Comparison of ENCODE assay signal across 8 mouse cellular contexts in the genomic region with DNA sequence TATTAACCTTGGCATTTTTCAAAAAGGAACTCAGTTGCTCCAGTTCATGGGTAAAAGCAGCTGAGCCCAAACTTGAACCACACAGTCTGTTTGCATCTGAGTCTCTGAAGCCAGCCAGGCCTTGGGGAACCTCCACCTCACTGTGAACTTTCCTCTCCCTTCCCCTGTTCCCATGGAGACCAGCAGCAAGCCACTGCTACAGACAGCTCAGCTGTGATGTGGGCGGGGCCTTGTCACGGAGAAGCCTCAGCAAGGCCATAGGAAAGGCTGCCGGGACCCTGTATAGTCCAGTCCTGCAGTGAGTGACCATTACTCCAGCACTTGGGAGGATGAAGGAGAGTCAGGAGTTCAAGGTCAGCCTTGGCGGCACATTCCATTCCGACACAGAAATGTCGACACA. TPM values are rescaled to one million over a fixed set of nuclear protein-coding genes. Genes with fewer than 3 reads are reported as not detected.
A peak's percentile ranks its signal among the peaks of the same experiment; 100 is the strongest.
DNase-seq lines count a peak whose midpoint lies in the region; ATAC-seq lines count a peak whose summit lies in the region.

No protein-coding gene starts in this region.

- H3K4me1 ChIP-seq in midbrain, embryonic 13.5 days (replicated peaks) = peaks cover 30% of the 10 kb centered on the region

- no peak overlapping the region for H3K9ac ChIP-seq in midbrain, embryonic 13.5 days (replicated peaks)

- WGBS in midbrain, embryonic 13.5 days = 45% methylated on average over 6 of the region's 6 CpGs

- no peaks in the 10 kb centered on the region for H3K27me3 ChIP-seq in midbrain, embryonic 13.5 days

- intact Hi-C loops in gastrocnemius, postnatal 14 days (cut with DNase I; ENCODE audit: low total_unique reads) = no loop called here

- peak overlapping the region; percentile 31 for H3K27ac ChIP-seq in midbrain, embryonic 13.5 days

- 0 out of 2 replicates have a peak overlapping the region, but pooled peaks have one; percentile 5 for H3K4me2 ChIP-seq in midbrain, embryonic 13.5 days (replicated peaks)

- no peak for ATAC-seq in CD4-positive, CD25-positive, alpha-beta regulatory T cell, adult 4 months
- ATAC-seq in midbrain, embryonic 13.5 days = peak; percentile 91

- H3K36me3 ChIP-seq in midbrain, embryonic 13.5 days = peaks cover 13% of the 10 kb centered on the region; the same call in 1 of the 2 replicates

- H3K9me3 ChIP-seq in midbrain, embryonic 13.5 days = no peaks in the 10 kb centered on the region

- DNase-seq in CD4-positive, CD25-positive, alpha-beta regulatory T cell, adult 2 months (ENCODE audit: low read depth, low spot score) = peak; percentile 20
- DNase-seq in brain, adult 2 months (ENCODE audit: low read depth, low spot score) = peak; percentile 79
- DNase-seq in heart, postnatal 4 days = peak; percentile 47
- peak; percentile 86 to 88 for DNase-seq in kidney, postnatal 36 days
- no peak for DNase-seq in gastrocnemius, postnatal 14 days
- DNase-seq in spleen, adult 18-20 months = no peak

- H3K4me3 ChIP-seq in midbrain, embryonic 13.5 days (replicated peaks) = no peak overlapping the region

RNA-seq across cellular contexts. Expression of a gene that starts 16.2 kb away (rescaled TPM):
- 10 to 100 TPM in 1 of 2 experiments, 1 to 10 TPM in 1; 7.9 to 16.2 TPM for polyA plus RNA-seq in CD4-positive, CD25-positive, alpha-beta regulatory T cell, adult 4 months (2017; shearing (Covaris generic))
- total RNA-seq in heart, postnatal 4 days (2021) = 10 to 100 TPM; 56.8 to 57.7 TPM
- 61.1 and 63.6 TPM in 2 replicates for polyA plus RNA-seq in midbrain, embryonic 13.5 days (2015; fragmentation: Nextera tagmentation; extraction: Ambion mirVana)
- total RNA-seq in gastrocnemius, postnatal 14 days (2021) = 10 to 100 TPM; 14.9 to 16.9 TPM

RNA-seq across cellular contexts. Expression of a gene that starts 41.7 kb away (rescaled TPM):
- under 1 TPM in 1 of 2 experiments, not detected in 1; 0.23 TPM for polyA plus RNA-seq in CD4-positive, CD25-positive, alpha-beta regulatory T cell, adult 4 months (2017; shearing (Covaris generic))
- total RNA-seq in heart, postnatal 4 days (2021) = 1 to 10 TPM; 1.1 to 1.5 TPM
- polyA plus RNA-seq in midbrain, embryonic 13.5 days (2015; fragmentation: Nextera tagmentation; extraction: Ambion mirVana) = 2.2 and 5.5 TPM in 2 replicates
- under 1 TPM; 0.71 to 0.98 TPM for total RNA-seq in gastrocnemius, postnatal 14 days (2021)

Comparison
In these comparisons a context has a peak if more than half of its experiments do, and no peak if none do; other contexts are left out.
1. DNase-seq: peak in CD4-positive, CD25-positive, alpha-beta regulatory T cell, adult 2 months (single experiment), brain, adult 2 months (single experiment), heart, postnatal 4 days (single experiment) and kidney, postnatal 36 days (2 of 2); none in gastrocnemius, postnatal 14 days (single experiment) and spleen, adult 18-20 months (0 of 2).